Mouse (Mus musculus): ENCODE data around the gene Phlpp1.

GRCm38 (mm10) chr1:106406852-106407251, 235.3 kb downstream of the Phlpp1 start:
- TF ChIP-seq BHLHE40 (IDR thresholded peaks at IDR 0.05; ENCODE audit: borderline replicate concordance, low read depth, low read length) (no peak), MAZ (IDR thresholded peaks at IDR 0.05; ENCODE audit: low read depth, low read length) (no peak), ETS1 (IDR thresholded peaks at IDR 0.05; ENCODE audit: low read depth, low read length) (no peak), ELF1 (IDR thresholded peaks at IDR 0.05; ENCODE audit: low read depth, low read length) (no peak), GATA1 (IDR thresholded peaks at IDR 0.05; ENCODE audit: low read depth, low read length) (no peak), CTCF (IDR thresholded peaks at IDR 0.05 in 2 of 3, conservative IDR thresholded peaks at IDR 0.05 in 1 of 3; ENCODE audit: control insufficient read depth in 1 of 3, insufficient read depth in 1 of 3, low read depth in 2 of 3, low read length in 3 of 3, poor library complexity in 1 of 3, severe bottlenecking in 1 of 3) (no peak), E2F4 (IDR thresholded peaks at IDR 0.05; ENCODE audit: borderline replicate concordance, low read depth, low read length) (no peak), ZC3H11A (IDR thresholded peaks at IDR 0.05; ENCODE audit: low read depth, low read length) (no peak), NELFE (IDR thresholded peaks at IDR 0.05; ENCODE audit: low read depth, low read length) (no peak), POLR2A (IDR thresholded peaks at IDR 0.05; ENCODE audit: control insufficient read depth in 1 of 2, insufficient read depth in 1 of 2, low read depth in 1 of 2, low read length in 2 of 2, poor library complexity in 1 of 2) (no peak)

All from MEL (cell line).